Mouse (Mus musculus): ENCODE data around the gene Slfn1.
"Not testable (repeated sequence)": the region's sequence is repeated elsewhere in the genome, so short reads cannot be mapped to it uniquely, and the experiment has no call there.

Gene Slfn1

DNA sequence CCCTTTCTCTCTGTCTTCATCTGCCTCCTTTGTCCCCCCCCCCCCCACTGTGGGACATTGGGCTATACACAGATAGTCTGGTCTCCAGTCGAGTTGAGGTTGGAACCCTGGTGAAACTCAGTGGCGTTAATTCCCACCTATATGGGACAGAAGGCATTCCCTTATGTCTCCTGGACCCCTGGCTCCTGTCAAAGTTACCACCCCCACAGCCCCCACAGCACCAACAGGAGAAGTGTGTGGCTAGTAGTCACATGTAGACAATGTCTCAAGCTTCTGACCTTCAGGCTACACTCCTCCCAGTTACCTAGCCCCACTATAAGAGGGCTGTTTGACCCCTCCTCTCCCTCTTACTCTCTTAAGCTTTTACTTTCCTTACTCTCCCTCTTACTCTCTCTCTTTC is 32.5 kb upstream of the Slfn1 start:
- no peaks in the 10 kb centered on the region for H3K4me1 ChIP-seq (replicated peaks; ENCODE audit: low read depth, low read length)
- H3K27me3 ChIP-seq (ENCODE audit: insufficient read depth, low read length): no peaks in the 10 kb centered on the region
- no peaks in the 10 kb centered on the region for H3K36me3 ChIP-seq (ENCODE audit: insufficient read depth, low read length)
- H3K4me3 ChIP-seq (replicated peaks; ENCODE audit: low read length): no peak overlapping the region
- TF ChIP-seq CTCF (conservative IDR thresholded peaks at IDR 0.05; ENCODE audit: low read length) (no peak), POU5F1 (IDR thresholded peaks at IDR 0.05; ENCODE audit: borderline replicate concordance, low read length) (no peak), NANOG (IDR thresholded peaks at IDR 0.05; ENCODE audit: borderline replicate concordance, low read length) (no peak)
- H3K9me3 ChIP-seq (ENCODE audit: low read length): peaks cover 63% of the 10 kb centered on the region

DNA sequence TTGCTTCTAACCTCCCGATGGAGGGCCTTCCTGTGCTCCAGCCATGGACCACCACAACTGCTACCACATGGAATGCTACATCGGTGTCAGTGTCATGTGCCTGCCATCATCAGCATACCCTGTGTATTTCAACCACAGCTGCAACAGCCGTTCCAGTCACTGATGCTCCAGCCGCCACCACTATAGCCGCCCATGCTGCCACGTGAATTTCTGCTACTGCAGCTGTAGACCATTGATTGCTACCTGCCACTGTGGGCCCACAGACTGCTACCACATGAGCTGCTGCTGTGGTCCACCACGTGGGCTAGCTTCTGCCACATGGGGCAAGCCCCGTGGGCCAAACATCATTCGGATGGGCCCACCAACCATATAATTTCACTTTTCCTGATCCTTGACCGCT is 31.9 kb upstream of the Slfn1 start:
- no peaks in the 10 kb centered on the region for H3K36me3 ChIP-seq (ENCODE audit: insufficient read depth, low read length)
- no peak for TF ChIP-seq POU5F1 (IDR thresholded peaks at IDR 0.05; ENCODE audit: borderline replicate concordance, low read length)
- TF ChIP-seq NANOG (IDR thresholded peaks at IDR 0.05; ENCODE audit: borderline replicate concordance, low read length): no peak
- no peak for TF ChIP-seq CTCF (conservative IDR thresholded peaks at IDR 0.05; ENCODE audit: low read length)
- no peaks in the 10 kb centered on the region for H3K4me1 ChIP-seq (replicated peaks; ENCODE audit: low read depth, low read length)
- no peak overlapping the region for H3K4me3 ChIP-seq (replicated peaks; ENCODE audit: low read length)
- peaks cover 63% of the 10 kb centered on the region for H3K9me3 ChIP-seq (ENCODE audit: low read length)
- H3K27me3 ChIP-seq (ENCODE audit: insufficient read depth, low read length): no peaks in the 10 kb centered on the region

DNA sequence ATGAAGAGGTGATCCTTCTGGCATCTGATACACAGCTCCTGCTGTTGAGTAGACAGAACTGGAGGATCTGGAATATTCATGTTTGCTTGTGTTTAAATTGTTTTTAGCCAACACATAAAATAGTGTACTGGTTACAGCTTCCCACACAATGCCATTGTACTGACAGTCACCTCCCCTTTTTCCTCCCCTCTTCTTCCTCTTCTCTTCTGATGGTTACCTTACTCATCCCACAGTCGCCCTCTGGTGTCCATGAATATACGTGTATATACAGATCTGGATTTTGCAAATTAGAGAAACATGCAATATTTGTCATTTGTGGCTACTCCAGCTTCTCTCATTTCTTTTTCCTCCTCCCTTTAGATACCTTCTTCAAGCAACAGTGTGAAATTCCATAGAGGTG is 1.5 kb upstream of the Slfn1 start:
- peaks cover 63% of the 10 kb centered on the region for H3K9me3 ChIP-seq (ENCODE audit: low read length)
- H3K4me3 ChIP-seq (replicated peaks; ENCODE audit: low read length): no peak overlapping the region
- TF ChIP-seq NANOG (IDR thresholded peaks at IDR 0.05; ENCODE audit: borderline replicate concordance, low read length) (no peak), POU5F1 (IDR thresholded peaks at IDR 0.05; ENCODE audit: borderline replicate concordance, low read length) (no peak), CTCF (conservative IDR thresholded peaks at IDR 0.05; ENCODE audit: low read length) (no peak)
- H3K36me3 ChIP-seq (ENCODE audit: insufficient read depth, low read length): no peaks in the 10 kb centered on the region
- H3K27me3 ChIP-seq (ENCODE audit: insufficient read depth, low read length): no peaks in the 10 kb centered on the region
- no peaks in the 10 kb centered on the region for H3K4me1 ChIP-seq (replicated peaks; ENCODE audit: low read depth, low read length)

DNA sequence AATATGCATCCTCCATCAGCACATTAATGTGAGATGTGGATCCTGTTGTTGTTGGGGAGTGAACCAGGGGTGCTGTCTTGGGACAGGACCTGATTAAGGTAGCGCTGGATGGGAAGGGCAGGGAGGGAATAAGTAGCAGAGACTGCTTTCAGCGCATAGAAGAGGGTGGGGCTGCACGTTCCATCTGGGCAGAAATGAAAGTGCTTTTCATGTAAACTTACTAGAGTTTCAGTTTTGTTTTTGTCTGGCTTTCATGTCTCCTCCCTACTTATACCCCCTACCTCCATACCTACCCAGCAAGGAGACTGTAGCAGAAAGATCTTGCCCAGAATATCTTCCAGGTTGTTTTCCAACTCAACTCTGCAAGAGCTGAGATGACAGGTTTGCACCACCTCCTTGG is 1.4 kb downstream of the Slfn1 start:
- TF ChIP-seq NANOG (IDR thresholded peaks at IDR 0.05; ENCODE audit: borderline replicate concordance, low read length): no peak
- TF ChIP-seq POU5F1 (IDR thresholded peaks at IDR 0.05; ENCODE audit: borderline replicate concordance, low read length): no peak
- no peak for TF ChIP-seq CTCF (conservative IDR thresholded peaks at IDR 0.05; ENCODE audit: low read length)
- H3K9me3 ChIP-seq (ENCODE audit: low read length): peaks cover 39% of the 10 kb centered on the region
- no peaks in the 10 kb centered on the region for H3K4me1 ChIP-seq (replicated peaks; ENCODE audit: low read depth, low read length)
- H3K27me3 ChIP-seq (ENCODE audit: insufficient read depth, low read length): no peaks in the 10 kb centered on the region
- H3K36me3 ChIP-seq (ENCODE audit: insufficient read depth, low read length): no peaks in the 10 kb centered on the region
- H3K4me3 ChIP-seq (replicated peaks; ENCODE audit: low read length): no peak overlapping the region

DNA sequence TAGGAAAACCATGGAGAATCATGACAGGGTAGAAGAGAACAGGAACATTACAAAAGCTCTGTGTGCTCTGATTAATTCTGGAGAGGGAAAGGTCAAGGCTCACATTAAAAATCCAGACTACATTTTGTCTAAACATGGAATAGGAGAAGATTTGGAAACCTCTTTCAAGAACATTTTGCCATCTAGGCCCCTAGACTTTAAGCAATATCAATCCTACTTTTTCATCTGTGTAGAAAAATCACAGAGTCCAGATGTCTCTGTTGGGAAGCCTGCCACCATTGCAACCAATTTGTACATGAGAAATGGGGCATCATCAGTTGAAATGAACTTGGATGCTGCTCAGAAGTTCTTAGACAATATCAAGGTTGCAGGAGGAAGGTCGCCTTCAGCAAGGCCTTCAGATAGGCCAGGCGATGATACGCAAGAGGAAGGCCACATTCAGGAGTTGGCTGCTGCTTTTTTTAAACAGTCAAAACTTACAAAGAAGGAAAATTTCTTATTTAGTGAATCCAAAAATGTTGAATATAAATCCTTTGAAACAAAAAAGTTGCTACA is 4.6 kb downstream of the Slfn1 start:
- no peak for TF ChIP-seq CTCF (conservative IDR thresholded peaks at IDR 0.05; ENCODE audit: low read length)
- no peak for TF ChIP-seq POU5F1 (IDR thresholded peaks at IDR 0.05; ENCODE audit: borderline replicate concordance, low read length)
- no peak for TF ChIP-seq NANOG (IDR thresholded peaks at IDR 0.05; ENCODE audit: borderline replicate concordance, low read length)

DNA sequence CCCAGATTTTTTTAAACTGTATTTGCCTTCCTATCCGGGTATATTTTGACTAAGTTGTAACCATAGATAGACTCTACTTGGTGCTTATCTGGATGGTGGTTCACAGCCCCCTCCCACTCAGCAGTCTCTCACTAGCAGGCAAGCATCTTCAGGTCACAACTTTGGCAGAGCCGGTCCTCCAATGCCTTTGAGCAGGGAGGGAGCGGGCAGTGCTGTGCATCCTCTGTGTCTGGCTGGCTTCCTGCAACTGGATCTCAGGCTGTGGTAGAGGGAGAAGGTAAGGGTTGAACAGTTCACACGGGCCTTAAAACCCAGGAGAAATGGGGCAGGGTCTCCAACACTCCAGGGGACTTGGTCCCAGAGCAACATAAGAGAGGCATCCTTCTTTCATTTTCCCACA is 6.5 kb downstream of the Slfn1 start:
- no peak for TF ChIP-seq POU5F1 (IDR thresholded peaks at IDR 0.05; ENCODE audit: borderline replicate concordance, low read length)
- no peak for TF ChIP-seq NANOG (IDR thresholded peaks at IDR 0.05; ENCODE audit: borderline replicate concordance, low read length)
- TF ChIP-seq CTCF (conservative IDR thresholded peaks at IDR 0.05; ENCODE audit: low read length): no peak
- H3K36me3 ChIP-seq (ENCODE audit: insufficient read depth, low read length): no peaks in the 10 kb centered on the region
- no peaks in the 10 kb centered on the region for H3K27me3 ChIP-seq (ENCODE audit: insufficient read depth, low read length)
- H3K4me1 ChIP-seq (replicated peaks; ENCODE audit: low read depth, low read length): no peaks in the 10 kb centered on the region
- H3K4me3 ChIP-seq (replicated peaks; ENCODE audit: low read length): no peak overlapping the region
- H3K9me3 ChIP-seq (ENCODE audit: low read length): no peaks in the 10 kb centered on the region

More for the DNA sequence above, 4.6 kb downstream of the Slfn1 start:
- Histone ChIP-seq H3K27me3 (ENCODE audit: insufficient read depth, low read length) (no peaks in the 10 kb centered on the region), H3K4me3 (replicated peaks; ENCODE audit: low read length) (no peak overlapping the region), H3K36me3 (ENCODE audit: insufficient read depth, low read length) (no peaks in the 10 kb centered on the region), H3K9me3 (ENCODE audit: low read length) (peaks cover 12% of the 10 kb centered on the region; the same call in 1 of the 2 replicates), H3K4me1 (replicated peaks; ENCODE audit: low read depth, low read length) (no peaks in the 10 kb centered on the region)

DNA sequence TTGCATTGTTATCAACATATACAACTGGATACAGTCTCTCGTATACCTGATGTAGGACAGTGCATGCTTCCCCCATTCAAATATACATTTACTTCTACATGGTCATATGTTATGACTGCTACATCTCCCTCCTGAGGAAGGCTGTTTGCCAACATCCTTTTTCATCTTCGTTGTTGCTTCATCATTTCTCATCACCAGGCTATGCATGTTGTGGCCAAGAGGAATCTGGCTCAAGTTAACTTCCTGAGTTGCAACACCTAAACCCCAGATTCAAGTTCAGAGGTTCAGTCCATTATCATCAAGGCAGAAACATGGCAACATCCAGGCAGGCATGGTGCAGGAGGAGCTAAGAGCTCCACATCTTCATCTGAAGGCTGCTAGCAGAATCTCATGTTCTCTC is 8.3 kb downstream of the Slfn1 start:
- no peaks in the 10 kb centered on the region for H3K27me3 ChIP-seq (ENCODE audit: insufficient read depth, low read length)
- H3K36me3 ChIP-seq (ENCODE audit: insufficient read depth, low read length): no peaks in the 10 kb centered on the region
- no peaks in the 10 kb centered on the region for H3K9me3 ChIP-seq (ENCODE audit: low read length)
- H3K4me1 ChIP-seq (replicated peaks; ENCODE audit: low read depth, low read length): no peaks in the 10 kb centered on the region
- H3K4me3 ChIP-seq (replicated peaks; ENCODE audit: low read length): no peak overlapping the region
- TF ChIP-seq NANOG (IDR thresholded peaks at IDR 0.05; ENCODE audit: borderline replicate concordance, low read length) (no peak), CTCF (conservative IDR thresholded peaks at IDR 0.05; ENCODE audit: low read length) (no peak), POU5F1 (IDR thresholded peaks at IDR 0.05; ENCODE audit: borderline replicate concordance, low read length) (no peak)

DNA sequence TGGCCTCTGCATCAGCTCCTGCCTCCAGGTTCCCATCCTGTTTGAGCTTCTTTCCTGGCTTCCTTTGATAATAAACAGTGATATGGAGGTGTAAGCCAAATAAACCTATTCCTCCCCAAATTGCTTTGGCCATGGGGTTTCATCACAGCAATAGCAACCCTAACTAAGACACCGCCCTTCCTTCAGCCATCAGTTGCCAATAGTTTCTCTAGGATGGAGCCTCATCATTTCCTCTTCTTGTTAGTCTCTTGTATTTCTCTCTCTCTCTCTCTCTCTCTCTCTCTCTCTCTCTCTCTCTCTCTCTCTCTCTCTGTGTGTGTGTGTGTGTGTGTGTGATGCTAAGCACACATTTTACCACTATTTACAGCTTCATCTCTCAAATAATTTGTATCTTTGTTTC is 9.0 kb downstream of the Slfn1 start:
- H3K4me3 ChIP-seq (replicated peaks; ENCODE audit: low read length); H3K36me3 ChIP-seq (ENCODE audit: insufficient read depth, low read length); H3K9me3 ChIP-seq (ENCODE audit: low read length); H3K4me1 ChIP-seq (replicated peaks; ENCODE audit: low read depth, low read length); H3K27me3 ChIP-seq (ENCODE audit: insufficient read depth, low read length): not testable (repeated sequence)

DNA sequence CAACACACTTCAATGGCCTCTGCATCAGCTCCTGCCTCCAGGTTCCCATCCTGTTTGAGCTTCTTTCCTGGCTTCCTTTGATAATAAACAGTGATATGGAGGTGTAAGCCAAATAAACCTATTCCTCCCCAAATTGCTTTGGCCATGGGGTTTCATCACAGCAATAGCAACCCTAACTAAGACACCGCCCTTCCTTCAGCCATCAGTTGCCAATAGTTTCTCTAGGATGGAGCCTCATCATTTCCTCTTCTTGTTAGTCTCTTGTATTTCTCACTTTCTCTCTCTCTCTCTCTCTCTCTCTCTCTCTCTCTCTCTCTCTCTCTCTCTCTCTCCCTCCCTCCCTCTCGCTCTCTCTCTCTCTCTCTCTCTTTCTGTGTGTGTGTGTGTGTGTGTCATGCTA is 20.6 kb downstream of the Slfn1 start:
- H3K4me3 ChIP-seq (replicated peaks; ENCODE audit: low read length); H3K36me3 ChIP-seq (ENCODE audit: insufficient read depth, low read length); H3K4me1 ChIP-seq (replicated peaks; ENCODE audit: low read depth, low read length); H3K27me3 ChIP-seq (ENCODE audit: insufficient read depth, low read length); H3K9me3 ChIP-seq (ENCODE audit: low read length): not testable (repeated sequence)

DNA sequence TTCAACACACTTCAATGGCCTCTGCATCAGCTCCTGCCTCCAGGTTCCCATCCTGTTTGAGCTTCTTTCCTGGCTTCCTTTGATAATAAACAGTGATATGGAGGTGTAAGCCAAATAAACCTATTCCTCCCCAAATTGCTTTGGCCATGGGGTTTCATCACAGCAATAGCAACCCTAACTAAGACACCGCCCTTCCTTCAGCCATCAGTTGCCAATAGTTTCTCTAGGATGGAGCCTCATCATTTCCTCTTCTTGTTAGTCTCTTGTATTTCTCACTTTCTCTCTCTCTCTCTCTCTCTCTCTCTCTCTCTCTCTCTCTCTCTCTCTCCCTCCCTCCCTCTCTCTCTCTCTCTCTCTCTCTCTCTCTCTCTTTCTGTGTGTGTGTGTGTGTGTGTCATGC is 32.3 kb downstream of the Slfn1 start:
- not testable (repeated sequence) for H3K27me3 ChIP-seq (ENCODE audit: insufficient read depth, low read length); H3K4me3 ChIP-seq (replicated peaks; ENCODE audit: low read length); H3K36me3 ChIP-seq (ENCODE audit: insufficient read depth, low read length)

More for the DNA sequence above, 32.3 kb downstream of the Slfn1 start:
- not testable (repeated sequence) for H3K9me3 ChIP-seq (ENCODE audit: low read length); H3K4me1 ChIP-seq (replicated peaks; ENCODE audit: low read depth, low read length)

Data from E14TG2a.4 (cell line).